Mouse (Mus musculus): Measurements from ENCODE around the gene F10. TPM values are rescaled to one million over a fixed set of nuclear protein-coding genes. Genes with fewer than 3 reads are reported as not detected.
A peak's percentile ranks its signal among the peaks of the same experiment; 100 is the strongest.

Gene F10
- under 1 TPM in 1 of 2 experiments, not detected in 1; 0.21 TPM for total RNA-seq (2021)
- long read RNA-seq, experiment 1, result 0 reads
- long read RNA-seq, experiment 2, result 0 reads

- DNase-seq (ENCODE audit: low spot score), result no peak
These were observed at the start of gene F10 for GRCm38 (mm10) chr8:13037015-13037414. F10 (plus strand) TSS chr8:13037308.

- DNase-seq (ENCODE audit: low spot score), result no peak
These were observed 49.5 kb upstream of the F10 start for GRCm38 (mm10) chr8:12987571-12987970.

- DNase-seq (ENCODE audit: low spot score), result peak; percentile 27
These were observed 48.2 kb upstream of the F10 start for GRCm38 (mm10) chr8:12988722-12989430.

GRCm38 (mm10) chr8:12991411-12991810, 45.7 kb upstream of the F10 start:
- no peak for DNase-seq (ENCODE audit: low spot score)

- DNase-seq (ENCODE audit: low spot score), result no peak
These were observed 42.6 kb upstream of the F10 start for GRCm38 (mm10) chr8:12994468-12994867.

- no peak for DNase-seq (ENCODE audit: low spot score)
These were observed 41.6 kb upstream of the F10 start for GRCm38 (mm10) chr8:12995481-12995880.

GRCm38 (mm10) chr8:12996831-12997275, 40.3 kb upstream of the F10 start:
- DNase-seq (ENCODE audit: low spot score), result peak; percentile 59

- no peak for DNase-seq (ENCODE audit: low spot score)
These were observed 38.8 kb upstream of the F10 start for GRCm38 (mm10) chr8:12998331-12998730.

GRCm38 (mm10) chr8:12999793-13000192, 37.3 kb upstream of the F10 start:
- no peak for DNase-seq (ENCODE audit: low spot score)

GRCm38 (mm10) chr8:13007458-13007857, 29.6 kb upstream of the F10 start:
- DNase-seq (ENCODE audit: low spot score), result no peak

GRCm38 (mm10) chr8:13010313-13010712, 26.8 kb upstream of the F10 start:
- DNase-seq (ENCODE audit: low spot score), result no peak

- no peak for DNase-seq (ENCODE audit: low spot score)
These were observed 17.5 kb upstream of the F10 start for GRCm38 (mm10) chr8:13019560-13019959.

- no peak for DNase-seq (ENCODE audit: low spot score)
These were observed 15.3 kb upstream of the F10 start for GRCm38 (mm10) chr8:13021830-13022229.

GRCm38 (mm10) chr8:13025487-13026224, 11.5 kb upstream of the F10 start, which contains the start of gene F7:
F7 (plus strand) TSS chr8:13026034.
- DNase-seq (ENCODE audit: low spot score), result no peak

- no peak for DNase-seq (ENCODE audit: low spot score)
These were observed 9.5 kb upstream of the F10 start for GRCm38 (mm10) chr8:13027615-13028014.

GRCm38 (mm10) chr8:13028482-13028881, 8.6 kb upstream of the F10 start:
- peak; percentile 13 for DNase-seq (ENCODE audit: low spot score)

GRCm38 (mm10) chr8:13036346-13036812, 729 bp upstream of the F10 start:
- no peak for DNase-seq (ENCODE audit: low spot score)

- no peak for DNase-seq (ENCODE audit: low spot score)
These were observed 461 bp downstream of the F10 start for GRCm38 (mm10) chr8:13037569-13037968.

GRCm38 (mm10) chr8:13039054-13039453, 1.9 kb downstream of the F10 start:
- DNase-seq (ENCODE audit: low spot score), result no peak

GRCm38 (mm10) chr8:13041459-13041858, 4.4 kb downstream of the F10 start:
- no peak for DNase-seq (ENCODE audit: low spot score)

GRCm38 (mm10) chr8:13047652-13048051, 10.5 kb downstream of the F10 start:
- DNase-seq (ENCODE audit: low spot score), result no peak

GRCm38 (mm10) chr8:13050550-13050949, 13.4 kb downstream of the F10 start:
- no peak for DNase-seq (ENCODE audit: low spot score)

GRCm38 (mm10) chr8:13057351-13057750, 20.2 kb downstream of the F10 start:
- DNase-seq (ENCODE audit: low spot score), result no peak

Measured in gastrocnemius, adult 18-20 months (tissue).